Mouse (Mus musculus) gastrocnemius, postnatal 4 days (tissue): ENCODE results near the gene Letmd1. TPM values are rescaled to one million over a fixed set of nuclear protein-coding genes. Genes with fewer than 3 reads are reported as not detected.
"Not testable (repeated sequence)": the region's sequence is repeated elsewhere in the genome, so short reads cannot be mapped to it uniquely, and the experiment has no call there.

Source experiments
- DNase-seq, 2 experiments: peaks; one replicate each; pipeline ENCODE4 v3.0.0; 2021 to 2022; ENCODE audit warnings: low spot score in 2 of 2, mixed read lengths in 2 of 2
- long read RNA-seq, 2 experiments: library from polyadenylated mRNA; stranded (forward); transcript quantifications; one replicate each; pipeline ENCODE4 v2.0.0; 2021
- total RNA-seq, 2 experiments: library from RNA; stranded (reverse); gene quantifications; 2 replicates each; pipeline ENCODE4 v1.2.3; 2021

Gene Letmd1
- 10 to 100 TPM; 20.9 to 24.1 TPM for total RNA-seq
- long read RNA-seq, experiment 1, transcript Letmd1-201 (9 exons, 2,502 nt), result major isoform, 29 of 48 reads
- long read RNA-seq, experiment 1, partial matches to known transcripts, result 2 of 48 reads
- long read RNA-seq, experiment 1, other reads (novel, unspliced or antisense), result 12 of 48 reads
- long read RNA-seq, experiment 2, transcript Letmd1-201 (9 exons, 2,502 nt), result major isoform, 20 of 40 reads
- long read RNA-seq, experiment 2, partial matches to known transcripts, result 7 of 40 reads
- long read RNA-seq, experiment 2, other reads (novel, unspliced or antisense), result 8 of 40 reads

DNA sequence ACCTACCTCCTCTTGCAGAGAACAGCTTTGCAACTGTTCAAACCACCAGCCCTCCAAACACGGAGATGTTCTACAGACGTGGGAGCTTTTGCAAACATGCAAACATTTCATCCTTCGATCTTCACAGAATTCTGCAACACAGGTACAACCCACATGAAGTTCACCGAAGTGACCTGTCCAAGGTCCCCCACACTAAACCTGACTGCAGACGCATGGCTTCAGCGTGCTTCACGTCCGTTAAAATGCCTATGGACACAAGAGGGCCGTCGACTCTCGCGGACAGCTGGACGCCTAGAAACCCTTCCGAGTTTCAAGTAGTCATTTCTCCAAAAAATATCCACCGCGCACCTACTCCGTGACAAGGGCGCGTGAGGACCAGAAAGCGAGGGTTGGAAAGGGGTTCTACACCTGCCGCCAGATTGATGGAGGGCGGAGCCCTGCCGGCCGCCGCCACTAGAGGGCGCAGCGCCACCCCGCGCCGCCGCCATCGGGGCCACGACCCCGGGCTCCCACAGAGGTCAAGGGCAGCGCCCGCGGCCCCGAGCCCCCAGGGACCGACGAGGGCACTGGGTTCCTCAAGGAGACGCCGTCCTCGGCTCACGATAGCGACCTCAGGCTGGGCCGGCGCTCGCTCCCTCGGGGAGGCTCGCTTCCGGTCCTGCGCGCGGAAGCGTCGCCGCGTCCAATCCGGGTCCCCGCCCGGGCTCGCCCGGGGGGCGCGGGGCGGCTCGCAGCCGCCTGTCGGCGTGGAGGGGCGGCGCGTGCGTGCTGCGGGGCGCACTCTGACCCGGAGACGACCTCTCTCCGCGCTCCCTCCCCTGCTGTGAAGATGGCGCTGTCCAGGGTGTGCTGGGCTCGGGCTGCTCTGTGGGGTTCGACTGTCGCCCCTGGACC is at the start of gene Letmd1:
Gene Letmd1, plus strand, starts transcription at position 729 of the 894 bp plus-strand sequence.
- DNase-seq, result peak; percentile 76 to 87

DNA sequence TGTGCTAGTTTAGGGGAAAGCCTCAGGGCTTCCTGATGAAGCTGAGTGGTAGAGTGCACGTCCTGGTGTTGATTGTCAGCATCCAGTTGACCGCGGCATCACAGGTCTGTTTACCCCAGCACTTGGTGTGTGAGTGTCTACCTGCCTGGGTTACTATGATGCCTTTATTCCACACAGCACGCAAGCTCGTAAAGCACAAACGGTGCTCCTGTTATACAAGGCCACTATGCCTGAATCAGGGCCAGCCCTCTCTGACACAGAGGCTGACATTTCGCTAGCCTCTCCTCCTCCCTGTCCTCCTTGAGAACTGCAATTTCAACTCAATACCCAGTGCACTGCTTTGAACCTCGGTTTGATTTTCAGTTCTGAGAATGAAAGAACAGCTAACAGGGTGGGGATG is 49.5 kb upstream of the Letmd1 start:
- no peak for DNase-seq

DNA sequence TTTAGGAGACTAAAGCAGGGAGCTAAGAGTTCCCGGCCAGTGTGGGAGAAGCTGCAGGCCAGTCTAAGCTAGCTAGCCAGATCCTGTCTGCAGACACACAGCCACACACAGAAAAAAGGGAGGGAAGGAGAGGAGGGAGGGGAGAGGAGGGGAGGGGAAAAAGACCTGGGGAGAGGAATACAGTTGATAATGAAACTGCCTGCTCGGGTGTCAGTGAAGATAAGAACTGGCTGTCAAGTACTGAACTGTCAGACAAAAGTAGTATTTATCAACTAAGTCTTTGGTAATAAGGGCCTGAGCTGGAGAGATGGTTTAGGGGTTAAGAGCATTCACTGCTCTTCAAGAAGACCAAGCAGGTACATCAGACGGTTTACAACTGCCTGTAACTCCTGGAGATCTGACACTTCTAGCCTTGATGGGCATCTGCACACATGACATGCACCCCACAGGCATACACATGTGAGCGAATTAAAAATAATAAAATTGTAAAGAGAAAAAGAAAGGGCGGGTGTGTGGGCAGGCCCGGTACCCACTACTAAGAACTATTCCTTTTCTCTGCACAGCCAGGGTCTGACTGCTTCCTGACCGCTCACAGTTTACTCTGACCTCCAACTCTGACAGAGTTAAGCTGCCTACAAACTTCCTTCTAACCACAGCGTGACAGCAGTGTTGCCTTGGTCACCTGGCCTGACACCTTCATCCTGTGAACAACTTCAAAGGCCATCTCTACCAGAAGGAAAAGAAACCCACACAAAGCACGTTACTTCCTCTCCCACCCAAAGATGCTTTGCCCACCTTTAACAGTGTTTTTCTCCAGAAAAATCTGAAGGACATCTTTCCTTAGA is 48.7 kb upstream of the Letmd1 start:
- DNase-seq, result no peak

DNA sequence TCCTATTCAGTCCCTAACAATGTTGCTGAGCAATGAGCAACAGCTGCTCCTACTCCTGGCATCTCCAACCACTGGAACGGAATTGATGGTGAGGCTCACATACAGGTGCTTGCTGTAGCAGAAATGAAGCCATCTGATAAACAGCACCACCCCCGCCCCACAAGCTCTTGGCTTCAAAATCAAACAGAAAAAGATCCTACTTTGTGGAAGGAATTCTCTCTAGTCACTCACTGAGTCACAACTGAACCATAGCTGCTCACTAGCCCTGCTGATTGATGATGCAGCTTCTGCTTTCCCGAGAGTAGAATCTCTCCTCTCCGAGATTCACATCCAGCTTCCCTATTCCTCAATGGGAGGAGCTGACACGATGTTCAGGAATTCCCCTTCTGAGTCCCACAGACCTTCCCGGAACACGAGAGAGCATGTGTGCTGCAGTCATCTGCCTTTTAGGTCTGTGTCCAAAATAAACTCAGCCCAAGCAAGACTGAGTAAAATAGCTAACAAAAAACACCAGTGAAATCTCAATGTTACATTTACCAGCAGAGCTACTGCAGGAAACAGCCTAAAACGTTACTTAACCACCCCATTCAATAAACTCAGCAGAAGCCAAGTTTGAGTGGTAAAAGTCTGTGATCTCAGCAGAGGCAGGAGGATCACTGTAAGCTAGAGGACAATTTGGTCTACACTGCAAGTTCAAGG is 47.6 kb upstream of the Letmd1 start:
- DNase-seq, result no peak

DNA sequence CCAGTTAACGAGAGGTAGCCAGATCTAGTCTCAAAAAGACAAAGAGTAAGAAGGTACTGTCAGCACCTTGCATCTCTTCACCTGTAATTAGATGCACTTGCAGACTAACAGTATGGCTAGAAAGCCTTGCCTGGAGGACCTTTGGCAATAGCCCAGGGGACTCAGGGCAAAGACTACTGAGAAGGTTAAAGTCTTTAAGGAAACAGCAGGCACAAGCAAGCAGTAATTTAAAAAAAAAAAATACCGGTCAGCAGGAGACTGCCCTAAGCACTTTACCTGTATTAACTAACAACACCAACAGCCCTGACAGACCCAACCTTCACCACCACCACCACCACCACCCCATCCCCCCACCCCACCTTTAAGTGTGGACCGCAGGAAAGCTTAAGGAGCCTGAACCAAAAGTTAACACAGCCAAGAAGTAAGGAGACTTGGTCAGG is 47.0 kb upstream of the Letmd1 start, which contains the start of gene Gm5475:
Gene Gm5475, plus strand, starts transcription at position 390 of the 440 bp plus-strand sequence.
- not testable (repeated sequence) for DNase-seq

DNA sequence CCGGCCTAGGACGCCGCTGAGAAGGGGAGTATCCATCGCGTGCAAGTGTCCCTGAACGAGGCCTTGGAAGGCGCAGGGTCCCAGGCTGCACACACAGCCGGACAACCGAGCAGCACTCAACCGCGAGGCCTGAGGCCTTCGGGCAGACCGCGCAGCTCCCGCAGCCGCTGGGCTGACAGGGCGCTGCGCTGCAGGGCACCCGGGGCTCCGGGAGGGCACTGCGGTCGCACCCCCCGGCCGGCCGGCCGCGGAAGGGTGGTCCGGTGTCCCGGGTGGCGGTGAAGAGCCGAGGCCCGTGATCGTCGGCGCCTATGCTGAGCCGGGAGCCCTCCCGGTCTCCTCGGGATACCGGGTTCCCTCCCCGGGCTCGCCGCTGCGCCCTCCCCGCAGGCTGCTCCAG is 46.3 kb upstream of the Letmd1 start:
- DNase-seq, result no peak

DNA sequence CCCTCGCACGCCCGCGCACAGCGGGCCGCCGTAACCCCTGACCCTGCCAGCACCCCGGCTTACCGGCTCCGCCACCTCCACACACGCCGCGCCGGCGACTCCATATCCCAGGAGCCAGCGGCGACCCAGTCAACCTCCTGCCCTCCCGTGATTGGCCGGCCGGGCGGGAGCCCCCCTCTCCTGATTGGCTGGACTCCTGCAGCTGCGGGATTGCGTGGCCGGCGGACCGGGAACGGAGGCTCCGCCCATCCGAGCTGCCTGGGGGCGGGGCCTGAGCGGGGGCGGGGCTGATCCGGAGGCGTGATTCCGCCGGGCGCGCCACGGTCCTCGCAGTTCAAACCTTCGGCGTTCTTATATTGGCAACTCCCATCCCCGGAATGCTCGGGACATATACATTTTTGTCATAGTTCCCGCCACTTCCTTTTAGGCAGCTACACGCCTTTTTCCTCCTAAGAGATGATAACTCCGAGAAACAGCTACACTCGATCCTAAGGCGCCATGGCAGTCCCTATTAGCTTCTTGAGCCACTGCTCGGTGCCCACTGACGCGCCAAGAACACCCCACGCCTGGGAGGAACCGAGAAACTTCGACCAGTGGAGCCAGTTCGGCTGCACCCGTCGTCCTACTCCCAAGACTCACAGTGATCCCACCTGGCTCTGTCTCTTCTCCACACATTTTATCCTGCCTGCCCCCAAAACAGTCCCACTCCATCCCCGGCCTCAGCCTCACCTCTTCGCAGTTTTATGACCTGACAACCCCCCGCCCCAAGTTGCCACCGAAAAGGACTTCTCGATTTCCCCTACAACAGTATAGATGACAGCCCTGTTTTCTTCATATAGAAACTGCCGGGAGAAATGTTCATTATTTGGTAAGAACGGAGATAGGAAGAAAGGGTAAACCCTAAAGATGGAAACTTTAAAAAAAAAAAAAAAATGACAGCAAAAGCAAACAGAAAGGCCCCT is 45.6 kb upstream of the Letmd1 start:
- peak; percentile 95 to 96 for DNase-seq

DNA sequence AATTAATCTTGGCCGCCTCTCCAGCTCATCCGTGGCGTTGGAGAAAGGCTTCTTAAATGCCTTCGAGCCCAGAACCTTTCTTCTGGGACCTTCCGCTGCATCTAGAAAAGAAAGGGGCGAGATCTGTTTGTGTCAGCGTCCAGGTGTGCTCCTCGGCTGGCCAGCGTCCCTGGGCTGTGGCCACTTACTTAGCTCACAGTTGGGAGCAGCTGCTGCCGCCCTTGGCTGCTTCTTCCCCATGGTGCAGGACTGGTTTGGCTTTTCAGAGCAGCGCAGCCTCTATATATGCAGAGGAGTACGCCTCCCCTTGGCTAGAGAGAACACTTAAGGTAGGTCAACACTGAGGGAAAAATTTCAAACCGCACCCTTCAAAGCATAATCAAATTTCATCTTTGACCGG is 44.9 kb upstream of the Letmd1 start:
- DNase-seq, result no peak

DNA sequence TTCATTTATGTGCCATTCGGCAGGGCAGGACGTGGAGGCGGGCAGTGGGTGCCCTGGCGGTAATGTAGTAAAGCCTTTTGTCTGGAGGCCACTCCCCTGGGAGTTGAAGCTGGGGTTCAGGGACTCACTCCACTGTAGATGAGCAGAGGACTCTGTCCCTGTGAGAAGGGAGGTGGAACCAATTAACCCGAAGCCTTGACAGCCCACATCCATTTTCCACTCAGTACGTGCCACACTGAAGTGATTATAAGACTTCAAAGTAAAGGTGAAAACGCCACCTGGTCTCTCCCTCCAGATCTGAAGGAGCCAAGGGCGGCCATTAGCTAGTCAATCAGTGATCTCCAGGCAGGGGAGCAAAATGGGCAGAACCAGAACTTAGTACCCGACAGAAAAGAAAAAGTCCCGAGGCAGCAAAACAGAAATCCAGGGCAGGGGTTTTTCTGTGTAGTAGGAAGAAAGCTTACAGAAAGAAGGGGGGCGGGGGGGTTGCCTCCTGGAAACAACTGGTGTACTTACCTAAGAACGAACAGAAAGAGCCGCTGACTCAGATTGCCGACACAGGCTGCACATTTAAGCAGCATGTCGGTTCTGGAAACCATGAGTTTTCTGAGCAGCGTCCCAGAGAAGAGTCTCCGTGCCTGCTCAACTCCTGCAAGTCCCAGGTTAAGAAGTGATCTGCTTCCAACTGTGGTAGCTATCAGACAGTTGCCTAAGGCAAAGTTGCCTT is 44.3 kb upstream of the Letmd1 start, which contains the start of gene Slc11a2:
Gene Slc11a2, minus strand, starts transcription at position 677 of the 727 bp plus-strand sequence.
- DNase-seq, result no peak

DNA sequence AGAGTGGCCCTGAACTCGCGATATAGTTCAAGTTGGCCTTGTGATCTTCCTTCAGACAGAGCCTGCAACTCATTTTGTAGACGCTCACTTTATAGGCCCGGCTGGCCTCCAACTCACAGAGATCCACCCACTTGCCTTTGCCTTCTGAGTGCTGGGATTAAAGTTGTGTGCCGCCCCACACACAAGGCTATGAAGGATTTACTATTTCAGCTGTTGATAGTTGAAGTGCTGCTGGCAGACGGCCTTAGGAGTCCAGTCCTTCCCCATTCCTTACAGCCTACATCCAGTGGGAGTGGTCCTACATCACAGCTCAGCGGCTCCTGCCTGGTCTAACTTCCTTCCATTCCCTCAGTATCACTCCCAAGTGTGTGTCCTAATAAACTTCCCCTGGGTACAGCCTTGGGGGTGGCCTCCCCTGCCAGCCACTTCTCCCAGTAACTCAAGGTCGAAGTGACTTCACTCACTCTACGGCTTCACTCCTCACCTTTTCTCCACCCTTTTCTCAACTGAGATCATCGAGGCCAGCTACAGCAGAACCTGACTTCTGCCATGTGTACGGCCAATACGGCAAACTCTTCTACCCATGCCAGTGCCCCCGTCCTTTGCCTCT is 40.4 kb upstream of the Letmd1 start:
- DNase-seq, result peak in 1 of 2 experiments; percentile 42

DNA sequence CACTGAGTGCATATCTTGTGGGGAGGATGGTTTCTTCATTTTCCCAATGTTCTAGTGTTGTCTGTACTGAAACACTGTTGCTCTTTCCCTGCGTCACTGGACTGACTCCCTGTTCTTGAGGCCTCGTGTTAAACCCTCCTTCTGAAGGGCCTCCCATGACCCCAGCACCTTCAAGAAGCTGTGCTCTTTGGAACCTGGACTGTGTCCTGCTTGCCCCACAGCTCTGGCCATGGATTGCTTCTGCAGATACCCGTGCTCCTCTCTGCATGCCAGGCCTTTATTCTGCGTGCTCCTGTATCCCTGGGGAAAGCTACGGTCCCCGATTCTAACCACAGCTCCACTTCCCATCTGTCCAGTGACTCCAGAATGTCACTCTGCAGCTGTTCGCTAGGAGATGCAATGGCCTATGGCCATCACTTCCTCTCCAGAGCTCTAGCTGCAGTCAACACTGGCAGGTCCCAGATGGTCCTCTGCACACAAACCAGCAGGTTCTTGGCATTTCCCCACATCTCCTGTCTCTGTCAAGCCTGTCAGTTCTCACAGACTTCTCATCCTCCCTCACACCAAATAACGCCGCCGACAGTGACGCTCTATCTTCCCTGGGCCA is 38.8 kb upstream of the Letmd1 start:
- no peak for DNase-seq

DNA sequence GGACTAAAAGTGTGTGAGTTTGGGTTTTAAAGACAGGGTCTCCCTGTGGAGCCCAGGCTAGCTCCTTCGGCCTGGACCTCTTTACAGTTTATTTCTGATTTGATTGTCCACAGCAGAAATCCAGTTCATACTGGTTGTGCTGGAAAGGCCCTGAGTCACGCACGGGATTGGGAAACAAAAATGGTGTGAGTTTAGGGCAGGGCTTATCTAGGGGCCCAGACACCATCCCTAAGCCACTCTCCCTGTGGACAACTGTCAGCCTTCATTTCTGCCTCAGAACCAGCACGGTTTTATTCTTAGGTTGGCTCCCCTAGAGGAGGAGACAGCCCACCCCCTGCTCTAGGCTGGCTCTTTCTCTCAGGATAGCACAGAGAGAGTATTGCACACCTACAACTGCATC is 35.6 kb upstream of the Letmd1 start:
- no peak for DNase-seq

DNA sequence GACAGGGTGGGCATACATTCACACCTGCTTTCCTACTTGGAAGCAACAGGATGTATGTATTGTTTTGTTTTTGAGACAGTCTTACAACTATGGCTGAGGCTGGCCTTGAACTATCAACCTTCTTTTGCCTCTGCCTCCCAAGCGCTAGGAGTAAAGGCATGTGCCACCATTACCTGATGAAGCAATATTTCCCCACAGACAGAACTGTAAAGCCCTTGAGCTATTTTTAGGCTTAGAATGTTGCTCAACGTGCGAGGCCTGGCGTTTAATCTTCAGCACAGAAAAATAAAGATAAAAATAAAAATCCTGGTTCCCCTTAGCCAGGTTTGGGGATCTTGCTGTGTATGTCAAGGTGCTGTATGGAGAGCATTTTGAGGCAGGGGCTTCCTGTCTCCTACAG is 32.7 kb upstream of the Letmd1 start:
- DNase-seq, result no peak

DNA sequence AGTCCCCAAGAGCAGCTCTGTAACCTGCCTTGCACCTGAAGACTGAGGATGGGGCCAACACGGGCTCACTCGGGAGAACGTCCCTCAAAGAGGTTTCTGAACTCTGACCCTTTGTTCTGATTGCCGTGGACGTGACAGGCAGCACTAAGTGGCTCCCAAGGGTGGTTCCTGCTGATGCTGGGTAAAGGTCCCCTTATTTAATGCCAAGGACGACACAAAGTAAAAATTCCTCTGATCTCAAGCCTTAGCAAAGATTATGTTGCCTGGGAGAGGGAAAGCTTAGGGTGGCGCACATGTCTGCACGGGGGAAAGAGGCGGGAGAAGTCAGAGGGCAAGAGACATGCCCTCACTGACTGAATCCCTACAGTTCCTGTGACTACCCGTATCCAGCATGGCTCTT is 32.3 kb upstream of the Letmd1 start:
- no peak for DNase-seq

DNA sequence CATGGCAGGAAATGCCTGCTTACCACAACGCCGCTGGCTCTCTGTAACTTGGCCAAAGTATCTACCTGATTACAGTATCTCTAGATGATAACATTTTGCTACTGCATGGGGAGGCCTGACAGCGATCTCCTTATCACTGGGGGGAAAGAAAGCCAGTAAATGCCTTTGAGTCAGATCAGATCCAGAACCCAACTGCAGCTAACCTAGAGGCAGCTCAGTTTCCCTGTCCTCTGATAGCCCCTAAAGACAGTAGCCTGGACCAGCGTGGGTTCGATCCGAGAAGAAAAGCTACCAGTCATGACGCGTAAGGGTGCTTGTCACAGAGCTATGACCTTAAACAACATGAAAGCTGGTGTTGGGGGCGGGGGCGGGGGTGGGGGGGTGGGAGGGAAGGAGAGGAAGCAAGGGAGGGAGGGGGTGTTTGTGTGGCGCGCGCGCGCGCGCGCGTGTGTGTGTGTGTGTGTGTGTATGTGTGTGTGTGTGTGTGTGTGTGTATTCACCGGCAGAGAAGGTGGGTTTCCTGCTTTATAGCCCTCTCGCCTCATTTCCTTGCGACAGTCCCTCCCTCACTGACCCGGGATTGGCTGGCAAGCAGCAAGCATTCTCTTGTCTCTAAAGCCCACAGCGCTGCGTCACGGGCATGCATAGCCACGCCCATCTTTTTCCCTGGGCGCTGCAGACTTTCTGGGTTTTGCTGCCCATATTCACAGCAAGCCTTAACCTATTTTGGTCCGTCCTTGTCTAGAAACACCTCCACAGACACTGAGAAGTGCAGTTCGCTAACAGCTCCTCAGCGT is 25.5 kb upstream of the Letmd1 start:
- peak; percentile 53 to 77 for DNase-seq

DNA sequence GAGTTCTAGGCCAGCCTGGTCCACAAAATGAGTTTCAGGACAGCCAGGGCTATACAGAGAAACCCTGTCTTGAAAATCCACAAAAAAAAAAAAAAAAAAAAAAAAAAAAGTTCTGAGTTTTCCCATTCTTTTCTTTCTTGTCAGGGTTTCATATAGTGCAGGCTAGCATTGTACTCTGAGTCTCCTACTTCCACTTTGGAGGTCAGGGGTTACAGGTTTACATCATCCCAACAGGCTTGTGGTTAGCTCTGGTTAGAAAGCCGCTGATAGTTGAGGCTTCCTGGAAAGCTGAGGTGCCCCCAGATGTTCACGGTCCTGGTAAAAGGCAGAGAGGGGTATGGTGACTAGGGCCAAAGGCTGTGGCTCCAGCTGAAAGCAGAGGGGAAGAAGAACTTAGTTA is 21.9 kb upstream of the Letmd1 start:
- no peak for DNase-seq

DNA sequence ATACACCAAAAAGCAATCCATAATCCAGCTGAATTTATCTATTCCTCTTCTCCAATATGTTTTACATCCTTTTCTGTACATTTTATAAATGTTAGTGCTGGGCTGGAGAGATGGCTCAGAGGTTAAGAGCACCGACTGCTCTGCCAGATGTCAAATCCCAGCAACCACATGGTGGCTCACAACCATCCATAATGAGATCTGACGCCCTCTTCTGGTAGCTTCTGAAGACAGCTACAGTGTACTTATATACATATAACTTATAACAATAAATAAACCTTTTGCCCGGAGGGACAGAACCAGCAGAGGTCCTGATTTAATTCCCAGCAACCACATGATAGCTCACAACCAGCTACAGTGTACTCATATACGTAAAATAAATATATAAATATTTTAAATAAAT is 20.3 kb upstream of the Letmd1 start:
- DNase-seq, result no peak
